ENCODE assay signal across 8 mouse cellular contexts in the genomic region with DNA sequence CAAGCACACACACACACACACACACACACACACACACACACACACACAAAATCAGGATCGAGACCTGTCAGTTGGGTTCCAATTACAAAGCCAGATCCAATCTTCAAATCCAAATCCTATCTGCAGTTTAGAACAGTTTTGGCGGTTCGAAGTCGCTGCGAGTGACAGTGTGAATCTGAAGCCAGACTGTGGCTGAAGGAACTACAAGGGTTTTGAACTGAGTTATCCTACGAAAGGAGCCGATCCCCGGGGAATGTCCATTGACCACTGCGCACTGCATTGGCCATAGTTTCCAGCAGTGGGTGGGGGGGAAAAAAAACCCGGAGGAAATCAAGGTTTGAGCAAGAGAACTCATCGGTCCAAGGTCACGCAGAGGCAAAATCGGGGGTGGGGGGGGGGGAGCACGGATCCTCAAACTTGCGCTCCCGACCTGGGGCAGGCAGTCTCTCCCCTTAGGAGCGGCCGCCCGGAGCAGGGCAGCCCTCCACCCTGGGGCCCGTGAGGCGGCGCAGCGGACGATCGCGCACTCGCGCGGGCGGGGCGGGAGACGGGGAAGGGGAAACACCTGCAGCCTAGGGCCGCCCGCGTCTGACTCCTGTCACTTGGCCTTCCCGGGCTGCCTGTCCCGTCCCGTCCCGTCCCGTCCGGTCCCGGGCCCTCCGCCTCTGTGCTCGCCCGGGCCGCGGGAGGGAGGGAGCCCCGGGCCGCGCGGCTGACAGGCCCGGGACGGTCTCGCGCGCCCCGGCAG. TPM values are rescaled to one million over a fixed set of nuclear protein-coding genes. Genes with fewer than 3 reads are reported as not detected.
A peak's percentile ranks its signal among the peaks of the same experiment; 100 is the strongest.
DNase-seq lines count a peak whose midpoint lies in the region; ATAC-seq lines count a peak whose summit lies in the region.

No protein-coding gene starts in this region.

- peaks cover 53% of the 10 kb centered on the region for H3K4me1 ChIP-seq in erythroblast, embryonic 14.5 days (ENCODE audit: control insufficient read depth)
- H3K4me1 ChIP-seq in limb, embryonic 12.5 days (replicated peaks), result peaks cover 19% of the 10 kb centered on the region
- H3K4me1 ChIP-seq in midbrain, embryonic 12.5 days, result peaks cover 37% of the 10 kb centered on the region

- H3K36me3 ChIP-seq in erythroblast, embryonic 14.5 days (ENCODE audit: control insufficient read depth), result peaks cover 19% of the 10 kb centered on the region
- peaks cover 4% of the 10 kb centered on the region; the same call in 1 of the 2 replicates for H3K36me3 ChIP-seq in limb, embryonic 12.5 days
- no peaks in the 10 kb centered on the region for H3K36me3 ChIP-seq in midbrain, embryonic 12.5 days

- no peaks in the 10 kb centered on the region for H3K9me3 ChIP-seq in erythroblast, embryonic 14.5 days (ENCODE audit: control insufficient read depth, low read length)
- no peaks in the 10 kb centered on the region for H3K9me3 ChIP-seq in limb, embryonic 12.5 days
- no peaks in the 10 kb centered on the region for H3K9me3 ChIP-seq in midbrain, embryonic 12.5 days

- H3K9ac ChIP-seq in limb, embryonic 12.5 days (replicated peaks), result peak overlapping the region; percentile 96
- peak overlapping the region; percentile 99 for H3K9ac ChIP-seq in midbrain, embryonic 12.5 days (replicated peaks)

- H3K4me3 ChIP-seq in erythroblast, embryonic 14.5 days (replicated peaks), result peak overlapping the region; percentile 89
- peak overlapping the region; percentile 100 for H3K4me3 ChIP-seq in limb, embryonic 12.5 days (replicated peaks)
- H3K4me3 ChIP-seq in midbrain, embryonic 12.5 days, result peak overlapping the region; percentile 88

- intact Hi-C loops in heart, postnatal 25 days (cut with DNase I), result no loop called here

- H3K4me2 ChIP-seq in limb, embryonic 12.5 days, result peak overlapping the region; percentile 90
- H3K4me2 ChIP-seq in midbrain, embryonic 12.5 days (replicated peaks), result peak overlapping the region; percentile 85

- DNase-seq in CD8-positive naive resting alpha-beta T cell, adult 2 months (ENCODE audit: low read depth in 2 of 2, low spot score in 2 of 2), result peak; percentile 26 to 43
- peak; percentile 44 for DNase-seq in adrenal gland, adult 8-10 months
- DNase-seq in heart, postnatal 25 days (ENCODE audit: low spot score), result peak; percentile 41
- peak; percentile 79 for DNase-seq in testis, postnatal 10 days (ENCODE audit: low spot score)
- DNase-seq in left cerebral cortex, adult 11 months (ENCODE audit: low spot score), result no peak

- 2% methylated on average over 31 of the region's 57 CpGs for WGBS in limb, embryonic 12.5 days
- WGBS in midbrain, embryonic 12.5 days, result 2% methylated on average over 36 of the region's 57 CpGs

- H3K27me3 ChIP-seq in erythroblast, embryonic 14.5 days (ENCODE audit: control insufficient read depth), result no peaks in the 10 kb centered on the region
- no peaks in the 10 kb centered on the region for H3K27me3 ChIP-seq in limb, embryonic 12.5 days
- no peaks in the 10 kb centered on the region for H3K27me3 ChIP-seq in midbrain, embryonic 12.5 days

- ATAC-seq in limb, embryonic 12.5 days (ENCODE audit: insufficient number of reproducible peaks, insufficient read depth, low FRiP score, low TSS enrichment, low read depth), result peak; percentile 56
- peak; percentile 66 for ATAC-seq in midbrain, embryonic 12.5 days (ENCODE audit: low FRiP score, low read depth)

- H3K27ac ChIP-seq in limb, embryonic 12.5 days, result peak overlapping the region; percentile 85
- peak overlapping the region; percentile 73 for H3K27ac ChIP-seq in midbrain, embryonic 12.5 days (replicated peaks)

RNA-seq across cellular contexts. Expression of a gene that starts 1.8 kb away (rescaled TPM):
- total RNA-seq in adrenal gland, adult 8-10 months (2022), result 10 to 100 TPM; 66.7 to 96.6 (median 86.8) TPM
- polyA plus RNA-seq in erythroblast, embryonic 14.5 days (2012), result 15.2 TPM in 2 replicates
- total RNA-seq in heart, postnatal 25 days (2021), result 10 to 100 TPM; 31.3 to 35.2 TPM
- 52.9 and 58.5 TPM in 2 replicates for polyA plus RNA-seq in limb, embryonic 12.5 days (2016; fragmentation: Nextera tagmentation; extraction: Ambion mirVana)
- 71.1 and 77.7 TPM in 2 replicates for polyA plus RNA-seq in midbrain, embryonic 12.5 days (2016; fragmentation: Nextera tagmentation; extraction: Ambion mirVana)

RNA-seq across cellular contexts. Expression of a gene that starts 2.7 kb away (rescaled TPM):
- 10 to 100 TPM; 32.8 to 59.9 (median 45.6) TPM for total RNA-seq in adrenal gland, adult 8-10 months (2022)
- polyA plus RNA-seq in erythroblast, embryonic 14.5 days (2012), result 7.0 and 8.0 TPM in 2 replicates
- total RNA-seq in heart, postnatal 25 days (2021), result 10 to 100 TPM; 29.1 to 37.9 TPM
- 46.8 and 48.8 TPM in 2 replicates for polyA plus RNA-seq in limb, embryonic 12.5 days (2016; fragmentation: Nextera tagmentation; extraction: Ambion mirVana)
- 48.4 and 52.6 TPM in 2 replicates for polyA plus RNA-seq in midbrain, embryonic 12.5 days (2016; fragmentation: Nextera tagmentation; extraction: Ambion mirVana)

RNA-seq across cellular contexts. Expression of a gene that starts 50.6 kb away (rescaled TPM):
- total RNA-seq in adrenal gland, adult 8-10 months (2022), result 10 to 100 TPM; 37.3 to 58.7 (median 43.6) TPM
- 4.4 and 5.8 TPM in 2 replicates for polyA plus RNA-seq in erythroblast, embryonic 14.5 days (2012)
- 1 to 10 TPM; 5.1 to 5.7 TPM for total RNA-seq in heart, postnatal 25 days (2021)
- polyA plus RNA-seq in limb, embryonic 12.5 days (2016; fragmentation: Nextera tagmentation; extraction: Ambion mirVana), result 95.7 and 99.3 TPM in 2 replicates
- 154 and 167 TPM in 2 replicates for polyA plus RNA-seq in midbrain, embryonic 12.5 days (2016; fragmentation: Nextera tagmentation; extraction: Ambion mirVana)

Comparison
In these comparisons a context has a peak if more than half of its experiments do, and no peak if none do; other contexts are left out.
1. RNA of a gene that starts 50.6 kb away (polyA plus RNA-seq): 154 to 167 TPM in midbrain, embryonic 12.5 days and 95.7 to 99.3 TPM in limb, embryonic 12.5 days; 4.4 to 5.8 TPM in erythroblast, embryonic 14.5 days; every median in the first group is over 10 times any median in the second.
2. Peak in every context shown above with its lines, with median percentiles within 50 percentile points of each other: H3K4me3 ChIP-seq.